Mouse (Mus musculus) A20 (cell line): ENCODE data around the gene Cacna1i.

Source experiments
- DNase-seq: peaks from one replicate; pipeline ENCODE4 v3.0.0-alpha.2; 2011; ENCODE audit warnings: low read depth, low spot score

The Cacna1i gene

DNA sequence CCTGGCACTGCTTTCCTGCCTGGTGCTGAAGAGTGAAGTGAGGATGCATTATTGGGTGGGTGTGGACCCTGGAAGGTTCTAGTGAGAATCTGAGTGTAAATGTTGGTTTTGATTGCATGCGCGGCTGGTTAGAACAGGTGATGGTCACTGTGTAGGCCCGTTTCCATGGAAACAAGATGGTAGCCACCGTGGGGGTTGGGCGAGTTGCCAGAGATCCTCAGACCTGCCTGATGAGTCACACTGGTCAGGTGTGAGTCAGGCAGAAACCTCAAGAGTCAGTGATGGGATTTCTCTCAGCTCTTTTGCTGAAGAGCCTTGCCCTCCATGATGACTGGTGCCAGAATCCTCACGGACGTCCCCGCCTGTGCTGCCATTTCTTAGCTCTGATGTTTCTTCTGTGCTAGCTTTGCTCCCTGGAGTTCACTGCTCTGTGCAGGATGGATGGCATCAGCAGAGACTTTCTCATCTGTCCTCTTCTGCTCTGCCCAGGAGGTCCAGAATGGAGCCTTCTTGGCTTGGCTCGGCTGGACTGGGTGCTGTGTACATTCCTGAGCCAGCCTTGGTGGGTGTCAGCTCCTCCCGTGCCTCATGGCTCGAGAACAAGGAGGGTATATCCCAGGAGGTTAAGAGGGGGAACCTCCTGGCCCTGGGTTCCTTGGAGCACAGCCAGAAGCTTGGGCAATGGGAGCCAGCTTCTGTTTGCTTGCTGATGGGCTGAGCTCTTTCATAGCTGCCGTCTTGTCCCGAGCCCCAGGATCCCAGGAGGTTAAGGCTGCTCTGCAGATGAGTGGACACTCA lies 40.9 kb downstream of the Cacna1i start:
- DNase-seq, result no peak

DNA sequence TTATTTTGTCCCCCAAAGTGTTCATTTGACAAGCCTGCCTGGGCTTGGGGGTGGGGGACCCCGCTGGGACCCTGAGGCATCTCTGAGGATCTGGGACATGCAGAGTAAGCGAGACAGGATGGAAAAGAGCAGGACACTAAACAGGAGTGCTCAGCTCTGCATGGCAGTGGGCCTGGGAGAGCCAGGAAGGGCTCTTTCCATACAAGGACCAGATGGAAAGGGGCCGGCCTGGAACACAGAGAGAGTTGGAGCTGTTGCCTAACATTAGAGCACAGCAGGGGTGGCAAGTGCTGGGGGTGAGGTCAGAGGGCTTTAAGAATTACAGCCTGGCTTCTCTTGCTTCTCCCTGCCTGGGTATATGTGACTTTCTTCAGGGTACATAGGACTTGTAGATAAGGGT lies 43.2 kb downstream of the Cacna1i start:
- no peak for DNase-seq

DNA sequence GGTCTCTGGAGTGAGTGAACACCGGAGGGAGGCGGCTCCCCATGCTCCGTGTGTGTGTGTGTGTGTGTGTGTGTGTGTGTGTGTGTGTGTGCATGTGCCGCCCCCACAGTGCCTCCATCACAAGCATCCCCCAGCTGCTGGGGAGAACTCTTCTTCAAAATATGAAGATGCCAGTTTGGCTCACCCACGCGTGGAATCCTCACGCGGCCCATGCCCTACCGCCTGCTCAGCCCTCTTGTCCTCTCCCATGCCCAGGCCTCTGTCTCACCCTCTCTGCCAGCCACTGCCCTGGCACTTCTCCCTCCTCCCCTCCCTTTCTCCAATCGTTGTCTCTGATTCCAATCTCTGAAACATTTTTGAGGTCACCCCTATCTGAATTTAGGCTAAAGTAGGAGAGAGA lies 47.7 kb downstream of the Cacna1i start:
- no peak for DNase-seq

DNA sequence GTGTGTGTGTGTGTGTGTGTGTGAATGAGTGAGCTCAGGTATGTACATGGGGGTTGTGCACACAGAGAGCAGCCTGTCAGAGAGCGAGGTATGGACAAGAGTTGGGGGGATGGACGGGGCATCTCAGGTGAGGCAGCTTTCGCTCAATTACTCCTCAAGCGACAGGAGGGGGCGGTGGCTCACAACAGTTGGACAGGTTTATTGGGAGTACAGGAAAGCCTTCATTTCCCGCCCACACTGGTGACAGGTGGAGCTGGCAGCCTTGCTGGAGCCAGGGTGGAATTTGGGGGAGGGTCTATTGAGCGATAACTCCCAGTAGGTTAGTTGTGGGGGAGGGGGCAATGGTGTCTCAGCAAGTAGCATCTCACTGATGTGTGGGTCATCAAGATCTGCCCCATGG lies 48.2 kb downstream of the Cacna1i start:
- DNase-seq, result no peak

DNA sequence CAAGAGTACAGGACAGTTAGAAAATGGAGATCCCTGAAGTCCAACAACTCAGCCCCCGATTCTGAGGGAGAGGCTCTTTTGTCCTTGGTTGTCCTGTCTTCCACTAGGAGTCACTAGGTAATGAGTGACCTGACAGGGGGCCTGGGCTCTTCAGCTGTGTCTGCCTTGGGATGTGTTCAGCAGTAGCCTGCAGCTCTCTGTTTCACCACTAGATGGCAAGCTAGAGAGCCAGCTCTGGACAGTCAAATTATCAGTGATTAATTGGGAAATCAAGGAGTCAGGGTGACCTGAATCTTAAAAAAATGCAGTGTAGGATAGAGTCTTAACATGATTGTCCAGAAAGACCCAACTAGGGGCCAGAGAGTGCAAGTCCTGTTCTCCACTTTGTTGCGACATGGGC lies 53.3 kb downstream of the Cacna1i start:
- DNase-seq, result peak; percentile 47

DNA sequence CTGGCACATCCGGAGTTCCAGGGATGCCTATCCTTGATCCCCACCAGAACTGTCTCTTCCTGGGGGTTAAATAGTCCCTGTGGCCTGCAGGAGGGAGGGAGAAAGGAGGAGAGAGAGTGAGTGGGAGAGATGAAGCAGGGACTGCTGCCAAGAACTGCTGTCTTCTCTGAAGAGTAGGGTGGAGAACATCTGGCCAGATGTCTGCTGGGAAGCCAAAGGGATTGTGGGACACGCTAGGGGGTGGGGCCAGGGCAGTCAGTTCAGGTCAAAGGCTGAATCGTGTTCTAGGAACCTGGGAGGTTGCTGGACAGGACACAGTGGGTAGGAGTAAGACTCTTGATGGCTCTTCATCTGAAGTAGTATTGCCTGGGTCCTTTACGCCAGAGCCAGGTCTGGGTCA lies 55.4 kb downstream of the Cacna1i start:
- no peak for DNase-seq

DNA sequence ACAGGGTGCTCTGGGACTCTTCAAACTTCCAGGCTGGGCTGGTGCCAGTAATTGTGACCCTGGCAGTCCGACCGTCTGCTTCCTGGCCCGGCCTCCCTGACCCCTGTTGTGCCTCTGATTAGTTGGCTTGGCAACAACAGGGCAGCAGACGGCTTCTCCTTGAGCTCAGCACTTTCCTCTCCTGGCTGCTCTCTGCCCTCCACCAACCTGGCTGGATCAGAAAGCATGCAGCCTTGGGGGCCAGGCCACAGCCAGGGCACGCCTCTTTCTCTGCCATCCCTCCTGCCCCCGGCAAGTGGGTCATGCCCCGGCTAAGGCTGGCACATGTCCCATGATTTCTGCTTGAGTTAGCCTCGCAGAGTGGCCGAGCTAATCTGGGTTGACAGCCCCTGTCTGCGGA lies 56.0 kb downstream of the Cacna1i start:
- DNase-seq, result no peak

DNA sequence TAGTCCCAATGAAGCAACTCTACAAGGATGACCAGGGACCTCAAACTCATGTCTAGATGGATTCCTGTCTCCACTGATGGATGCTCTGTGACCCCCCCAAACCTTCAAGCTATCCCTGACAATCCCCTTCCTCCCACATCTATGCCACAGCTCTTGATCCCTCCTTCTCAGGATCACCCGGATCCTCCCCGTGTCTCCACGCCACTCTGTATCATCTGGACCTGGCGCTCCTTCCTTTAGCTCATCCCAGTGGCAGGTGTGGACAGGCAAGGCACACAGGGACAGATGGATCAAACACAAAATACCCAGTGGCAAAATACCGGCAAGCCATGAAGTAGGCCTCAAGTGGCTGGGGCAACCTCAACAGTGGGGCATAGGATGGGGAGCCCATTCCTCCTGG lies 56.7 kb downstream of the Cacna1i start:
- DNase-seq, result no peak

DNA sequence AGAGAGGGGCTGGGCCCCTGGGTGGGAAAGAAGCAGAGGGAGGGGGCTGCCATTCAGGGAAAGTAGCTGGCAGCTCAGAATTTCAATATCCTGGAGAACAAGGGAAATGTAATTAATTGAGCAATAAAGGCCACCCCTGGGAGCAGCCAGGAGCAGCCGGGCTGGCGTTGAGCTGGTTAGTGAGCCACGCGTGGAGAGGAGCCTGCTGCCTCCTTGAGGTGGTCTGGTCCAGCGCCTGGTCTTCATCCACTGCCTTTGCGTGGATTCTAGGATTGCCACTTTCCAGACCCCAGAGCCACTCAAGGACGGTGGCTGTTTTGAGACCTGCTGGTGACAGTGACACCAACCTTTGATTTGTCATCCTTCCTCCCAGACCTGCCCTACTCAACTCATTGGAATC lies 59.5 kb downstream of the Cacna1i start:
- DNase-seq, result no peak

DNA sequence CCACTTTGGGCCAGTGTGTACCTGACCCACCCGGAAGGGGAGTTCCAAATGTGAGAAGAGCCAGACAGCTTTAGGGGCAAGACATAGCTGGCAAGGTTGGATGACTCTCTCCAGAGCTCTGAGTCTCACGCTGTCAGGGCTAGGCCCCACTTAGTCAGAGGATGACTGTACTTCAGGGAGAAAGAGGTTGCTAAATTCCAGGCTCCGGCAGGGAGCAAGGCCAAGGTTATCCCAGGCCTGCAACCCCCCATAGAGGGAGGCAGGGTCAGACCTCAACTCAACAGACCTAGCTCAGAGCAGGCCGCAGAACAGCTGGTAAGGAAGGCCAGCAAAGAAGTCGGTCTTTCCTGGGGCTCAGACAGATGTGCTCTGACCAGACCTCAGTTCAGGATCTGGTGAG lies 63.4 kb downstream of the Cacna1i start:
- no peak for DNase-seq

DNA sequence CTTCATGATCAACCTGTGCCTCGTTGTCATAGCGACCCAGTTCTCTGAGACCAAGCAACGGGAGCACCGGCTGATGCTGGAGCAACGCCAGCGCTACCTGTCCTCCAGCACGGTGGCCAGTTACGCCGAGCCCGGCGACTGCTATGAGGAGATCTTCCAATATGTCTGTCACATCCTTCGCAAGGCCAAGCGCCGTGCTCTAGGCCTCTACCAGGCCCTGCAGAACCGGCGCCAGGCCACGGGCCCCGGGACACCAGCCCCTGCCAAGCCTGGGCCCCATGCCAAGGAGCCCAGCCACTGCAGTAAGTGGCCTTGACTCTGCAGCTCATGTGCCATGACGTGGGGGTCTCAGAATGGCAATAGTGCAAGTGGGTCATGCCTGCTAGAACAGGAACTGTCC lies 71.8 kb downstream of the Cacna1i start:
- DNase-seq, result no peak

DNA sequence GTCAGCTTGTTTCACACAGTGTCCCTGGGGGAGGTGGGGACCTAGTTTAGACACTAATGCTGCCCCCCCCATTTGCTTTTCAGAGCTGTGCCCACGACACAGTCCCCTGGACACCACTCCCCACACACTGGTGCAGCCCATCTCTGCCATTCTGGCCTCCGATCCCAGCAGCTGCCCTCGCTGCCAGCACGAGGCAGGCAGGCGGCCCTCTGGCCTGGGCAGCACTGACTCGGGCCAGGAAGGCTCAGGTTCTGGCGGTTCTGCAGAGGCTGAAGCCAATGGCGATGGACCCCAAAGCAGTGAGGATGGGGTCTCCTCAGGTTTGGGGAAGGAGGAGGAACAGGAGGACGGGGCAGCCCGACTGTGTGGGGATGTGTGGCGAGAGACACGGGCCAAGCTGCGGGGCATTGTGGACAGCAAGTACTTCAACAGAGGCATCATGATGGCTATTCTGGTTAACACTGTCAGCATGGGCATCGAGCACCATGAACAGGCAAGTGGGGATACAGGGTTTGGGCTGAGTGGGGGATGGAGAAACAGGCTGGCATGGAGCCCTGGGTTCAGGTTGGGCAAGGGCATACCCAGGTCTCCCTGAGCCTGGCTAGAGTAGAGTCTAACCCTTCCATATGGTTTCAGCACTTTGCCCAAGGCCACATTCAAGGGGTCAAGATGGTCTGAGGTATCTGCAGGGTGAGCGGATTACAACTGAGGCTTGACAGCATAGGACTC lies 74.9 kb downstream of the Cacna1i start:
- DNase-seq, result no peak

DNA sequence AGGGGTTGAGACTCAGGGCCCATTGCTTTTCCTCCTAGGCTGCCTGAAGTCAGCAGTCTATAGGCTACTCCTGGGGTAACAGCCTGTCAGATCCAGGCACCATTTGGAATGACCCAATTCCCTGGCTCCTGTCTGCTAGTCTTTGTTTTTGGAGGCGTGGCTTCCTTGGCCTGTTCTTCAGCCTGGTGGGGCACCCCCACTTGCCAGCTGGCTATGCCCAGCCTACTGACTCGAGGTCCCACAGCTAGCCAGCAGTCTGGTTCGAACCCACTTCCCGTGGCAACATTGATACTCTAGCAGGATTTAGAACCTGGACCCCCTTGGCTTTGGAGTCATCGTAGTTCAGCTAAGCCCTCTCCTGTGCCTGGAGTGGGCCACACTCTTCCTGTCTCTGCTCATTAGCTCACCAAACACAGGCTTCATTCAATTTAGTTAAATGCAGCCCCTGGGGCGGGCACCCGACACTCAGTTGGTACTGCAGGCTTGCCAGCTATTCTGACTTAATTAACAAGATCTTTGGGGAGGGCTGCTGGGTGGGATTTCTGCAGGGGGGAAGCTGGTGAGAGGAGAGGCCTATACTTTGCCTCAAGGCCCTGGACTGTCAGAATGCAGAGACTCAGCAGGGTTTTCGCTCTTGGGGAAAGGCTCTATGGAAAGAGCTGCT lies 75.6 kb downstream of the Cacna1i start:
- DNase-seq, result no peak

DNA sequence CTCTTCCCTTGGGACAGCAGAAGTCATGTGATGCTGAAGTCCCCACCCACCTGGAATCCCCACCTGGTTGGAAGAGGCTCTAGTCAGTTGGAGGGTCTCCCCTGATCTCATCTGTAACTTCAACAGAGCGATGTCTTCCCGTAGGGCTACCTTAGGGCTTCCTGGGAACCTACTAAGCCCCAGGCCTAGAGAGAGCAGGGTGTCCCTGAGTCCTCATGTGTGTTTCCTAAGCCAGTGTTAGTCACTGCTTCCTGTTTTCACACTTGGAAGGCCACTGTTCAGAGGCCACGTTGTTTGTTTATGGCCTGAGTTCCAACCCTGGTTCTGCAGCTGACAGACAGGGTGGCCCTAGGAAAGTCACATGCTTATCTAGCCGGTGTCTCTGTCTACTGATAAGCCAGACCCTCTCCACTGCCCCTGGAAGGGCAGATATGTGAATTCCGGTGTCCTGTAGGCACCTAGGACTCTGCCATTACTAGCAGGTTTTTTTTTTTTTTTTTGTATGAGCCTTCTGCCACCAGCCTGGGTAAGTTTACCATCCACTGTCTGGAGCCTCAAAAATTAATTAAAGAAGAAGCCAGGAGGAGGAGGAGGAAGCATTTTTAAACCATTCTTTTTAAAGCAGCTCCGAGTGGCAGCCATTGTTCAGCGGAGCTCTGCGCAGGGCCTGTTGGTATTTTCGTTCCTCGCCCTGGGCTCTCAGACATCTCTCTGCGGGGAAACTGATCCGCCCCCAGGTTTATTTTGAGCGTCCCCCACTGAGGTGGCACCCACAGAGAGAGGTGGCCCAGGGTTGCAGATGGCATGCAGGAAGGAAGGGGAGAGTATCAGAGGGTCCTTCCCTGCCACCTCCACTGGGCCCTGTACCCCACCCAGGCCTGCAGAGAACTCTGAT lies 77.0 kb downstream of the Cacna1i start:
- peak; percentile 58 for DNase-seq

DNA sequence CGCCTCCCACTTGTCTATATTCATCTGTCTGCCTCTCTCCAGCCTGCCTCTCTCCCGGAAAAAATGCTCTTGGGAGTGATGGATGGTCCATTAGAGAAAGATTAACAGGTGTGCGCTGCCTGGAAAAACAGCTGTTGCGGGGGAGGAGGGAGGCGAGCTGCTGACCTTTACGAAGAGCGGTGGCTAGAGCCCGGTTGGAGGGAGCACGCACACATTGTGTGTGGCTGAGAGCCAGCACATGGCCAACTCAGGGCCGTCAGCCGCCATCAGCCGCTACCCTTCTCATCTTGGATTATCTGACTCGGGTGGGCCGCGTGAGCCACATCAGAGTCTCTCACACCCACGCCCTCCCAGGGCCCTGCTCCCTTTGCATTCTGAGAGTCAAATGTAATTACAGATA lies 79.9 kb downstream of the Cacna1i start:
- DNase-seq, result no peak

DNA sequence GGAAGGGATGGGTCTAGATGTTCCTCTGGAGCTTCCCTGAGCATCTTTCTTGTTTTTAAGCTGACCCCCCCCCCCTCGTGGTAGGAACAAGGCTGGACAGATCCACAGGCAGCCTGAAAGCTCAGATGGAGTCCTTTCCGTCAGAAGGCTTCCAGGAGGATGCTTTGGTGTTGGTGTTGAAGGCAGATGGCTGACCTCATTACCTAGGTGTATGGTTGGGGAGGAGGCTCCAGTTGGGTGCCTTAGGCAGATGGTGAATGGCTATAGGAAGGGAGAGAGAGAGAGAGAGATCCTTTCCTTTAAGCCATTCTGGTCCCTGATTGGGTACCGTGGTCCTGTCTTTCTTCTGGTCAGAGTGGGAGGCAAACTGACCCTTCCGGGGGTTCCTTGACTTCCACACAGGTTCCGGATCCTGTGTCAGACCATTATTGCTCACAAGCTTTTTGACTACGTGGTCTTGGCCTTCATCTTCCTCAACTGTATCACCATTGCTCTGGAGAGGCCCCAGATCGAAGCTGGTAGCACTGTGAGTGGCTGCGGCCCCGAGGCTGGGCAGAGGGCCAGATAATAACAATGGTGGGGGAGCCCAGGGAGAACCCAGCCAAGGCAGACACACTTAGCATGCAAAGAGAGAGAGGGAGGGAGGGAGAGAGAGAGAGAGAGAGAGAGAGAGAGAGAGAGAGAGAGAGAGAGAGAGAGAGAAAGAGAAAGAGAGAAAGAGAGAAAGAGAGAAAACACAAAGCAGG lies 86.4 kb downstream of the Cacna1i start:
- no peak for DNase-seq

DNA sequence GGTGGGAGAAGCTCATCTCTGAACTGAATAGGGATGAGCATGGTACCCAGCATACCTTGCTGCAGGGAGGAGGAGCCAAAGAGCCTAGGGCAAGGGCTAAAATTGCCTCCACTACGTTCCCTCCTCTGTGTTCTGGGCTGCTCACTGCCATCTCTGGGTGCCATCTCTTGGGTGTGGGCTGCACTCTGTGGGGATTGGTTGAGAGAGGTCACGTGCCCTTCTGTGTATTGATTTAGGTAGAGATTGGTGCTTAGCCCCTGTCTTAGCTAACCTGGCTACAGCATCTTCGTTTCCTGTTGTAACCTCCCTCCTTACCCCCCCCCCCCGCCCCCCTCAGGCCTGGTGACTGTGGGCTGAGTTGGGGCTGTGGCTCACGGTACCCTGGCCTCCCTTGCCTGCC lies 87.8 kb downstream of the Cacna1i start:
- DNase-seq, result no peak

DNA sequence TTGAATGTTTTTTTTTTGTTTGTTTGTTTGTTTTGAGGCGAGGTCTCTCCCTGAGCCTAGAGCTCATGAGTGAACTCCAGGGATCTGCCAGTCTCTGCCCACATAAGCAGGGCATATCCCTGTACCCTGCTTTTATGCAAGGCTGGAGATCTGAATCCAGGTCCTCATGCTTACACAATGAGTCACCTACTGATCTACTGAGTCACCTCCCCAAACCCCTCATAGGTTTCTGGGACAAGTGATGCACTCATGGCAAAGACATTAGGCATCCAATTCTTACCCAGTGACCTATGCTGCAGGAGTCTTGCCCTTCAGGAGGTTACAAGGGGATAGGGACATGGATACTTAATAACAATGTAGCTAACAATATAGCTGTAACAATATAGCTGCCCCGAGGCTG lies 100.1 kb downstream of the Cacna1i start:
- DNase-seq, result no peak

DNA sequence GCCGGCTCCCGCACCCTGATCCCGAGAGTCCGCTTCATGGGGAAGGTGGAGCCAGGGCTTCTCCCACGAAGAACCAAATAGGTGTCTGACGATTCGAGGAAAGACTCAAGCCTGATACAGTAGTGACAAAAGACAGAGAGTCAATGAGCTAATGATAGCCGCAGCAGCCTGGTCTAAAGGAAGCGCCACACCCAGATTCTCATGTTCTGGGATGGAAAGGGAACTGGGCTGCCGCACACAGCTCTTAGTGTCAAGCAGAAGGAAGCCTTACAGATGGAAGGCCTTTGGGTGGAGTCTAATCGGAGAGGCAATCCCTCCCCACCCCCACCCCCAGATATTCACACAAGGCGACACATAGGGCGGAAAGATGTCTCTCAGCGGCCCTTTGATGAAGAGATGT lies 104.8 kb downstream of the Cacna1i start:
- no peak for DNase-seq

DNA sequence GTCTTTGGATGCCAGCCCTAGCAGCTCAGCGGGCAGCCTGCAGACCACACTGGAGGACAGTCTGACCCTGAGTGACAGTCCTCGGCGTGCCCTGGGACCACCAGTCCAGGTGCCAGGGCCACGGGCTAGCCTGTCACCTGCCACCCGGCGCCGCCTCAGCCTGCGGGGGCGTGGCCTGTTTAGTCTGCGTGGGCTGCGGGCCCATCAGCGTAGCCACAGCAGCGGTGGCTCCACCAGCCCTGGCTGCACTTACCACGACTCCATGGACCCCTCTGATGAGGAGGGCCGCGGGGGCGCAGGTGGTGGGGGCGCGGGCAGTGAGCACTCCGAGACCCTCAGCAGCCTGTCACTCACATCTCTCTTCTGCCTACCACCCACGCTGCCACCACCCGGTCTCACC lies 108.0 kb downstream of the Cacna1i start:
- no peak for DNase-seq

DNA sequence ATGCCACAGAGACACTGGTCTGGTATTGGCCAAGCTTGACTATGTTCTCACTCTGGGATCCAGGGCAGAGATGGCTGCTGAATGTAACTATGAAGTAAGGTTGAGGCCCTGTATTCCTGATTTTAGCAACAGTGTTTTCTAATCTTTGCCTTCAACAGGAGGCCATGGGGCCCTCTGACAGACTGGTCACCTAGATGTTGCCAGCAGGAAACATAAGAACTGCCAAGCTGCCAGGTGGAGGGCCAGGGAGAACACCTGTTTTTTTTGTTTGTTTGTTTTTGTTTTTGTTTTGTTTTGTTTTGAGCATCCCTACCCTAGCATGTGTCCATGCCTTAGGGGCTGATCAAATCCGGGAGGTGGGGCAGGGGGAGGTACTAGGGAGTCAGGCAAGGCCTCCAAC lies 112.4 kb downstream of the Cacna1i start:
- no peak for DNase-seq
